Mouse (Mus musculus): ENCODE data around the gene Zfand2a.

GRCm38 (mm10) chr5:139432747-139433508, 51.4 kb downstream of the Zfand2a start:
- TF ChIP-seq CTCF (IDR thresholded peaks at IDR 0.05): no peak
- no peak for TF ChIP-seq EP300 (IDR thresholded peaks at IDR 0.05)

Data from lung, postnatal 0 days (tissue).